Mouse (Mus musculus): ENCODE data around the gene Snrnp25.

GRCm38 (mm10) chr11:32193156-32193555, 12.1 kb upstream of the Snrnp25 start:
- TF ChIP-seq EP300 (IDR thresholded peaks at IDR 0.05; ENCODE audit: insufficient read depth, low read depth, low read length) (no peak), CTCF (IDR thresholded peaks at IDR 0.05; ENCODE audit: low read depth, low read length) (no peak)

Data from ES-Bruce4 (cell line).